Mouse (Mus musculus): ENCODE data around the gene Smpd2. TPM values are rescaled to one million over a fixed set of nuclear protein-coding genes. Genes with fewer than 3 reads are reported as not detected.

Gene Smpd2
- polyA plus RNA-seq (2012; rRNA removed): 6.3 and 7.1 TPM in 2 replicates

GRCm38 (mm10) chr10:41489708-41490517 is at the start of gene Smpd2, which contains the start of gene Ppil6:
Gene Smpd2 (minus strand): TSS chr10:41490369.
Gene Ppil6 (plus strand): TSS chr10:41490439.

DNA sequence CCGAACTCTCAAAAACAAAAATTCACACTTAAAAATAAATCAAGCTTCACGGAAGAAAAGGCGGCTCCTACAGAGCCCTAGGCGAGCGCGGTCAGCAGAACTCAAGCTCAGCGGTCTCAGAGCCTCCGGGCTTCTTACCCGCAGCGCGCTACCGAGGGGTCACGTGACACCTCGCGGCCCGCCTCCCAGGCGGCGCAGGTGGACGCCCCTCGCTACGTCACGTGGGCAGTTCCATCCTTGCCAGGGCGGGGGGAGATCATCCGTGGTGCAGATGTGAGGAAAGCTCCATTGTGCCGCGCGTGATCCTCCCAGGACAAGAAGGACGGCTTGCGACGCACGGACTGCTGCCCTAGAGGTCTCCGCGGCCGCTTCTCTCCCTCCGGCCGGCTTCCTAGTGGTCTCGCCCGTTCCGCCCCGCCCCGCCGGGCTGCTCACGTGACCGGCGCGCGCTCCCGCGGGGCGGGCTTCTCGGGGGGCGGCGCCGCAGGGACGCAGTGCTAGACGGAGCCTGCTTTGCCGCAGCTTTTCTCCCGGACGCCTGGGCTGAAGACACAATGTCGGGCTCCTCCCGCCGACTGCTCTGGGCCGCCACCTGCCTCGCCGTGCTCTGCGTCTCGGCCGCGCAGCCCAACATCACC is 28.9 kb upstream of the Smpd2 start, which contains the start of gene Cd164:
TSS of gene Cd164 (plus strand) at position 434 of the 638 bp plus-strand sequence.

GRCm38 (mm10) chr10:41476171-41477017 is 13.8 kb downstream of the Smpd2 start, which contains the start of gene Mical1:
Gene Mical1 (plus strand): TSS chr10:41476314.

DNA sequence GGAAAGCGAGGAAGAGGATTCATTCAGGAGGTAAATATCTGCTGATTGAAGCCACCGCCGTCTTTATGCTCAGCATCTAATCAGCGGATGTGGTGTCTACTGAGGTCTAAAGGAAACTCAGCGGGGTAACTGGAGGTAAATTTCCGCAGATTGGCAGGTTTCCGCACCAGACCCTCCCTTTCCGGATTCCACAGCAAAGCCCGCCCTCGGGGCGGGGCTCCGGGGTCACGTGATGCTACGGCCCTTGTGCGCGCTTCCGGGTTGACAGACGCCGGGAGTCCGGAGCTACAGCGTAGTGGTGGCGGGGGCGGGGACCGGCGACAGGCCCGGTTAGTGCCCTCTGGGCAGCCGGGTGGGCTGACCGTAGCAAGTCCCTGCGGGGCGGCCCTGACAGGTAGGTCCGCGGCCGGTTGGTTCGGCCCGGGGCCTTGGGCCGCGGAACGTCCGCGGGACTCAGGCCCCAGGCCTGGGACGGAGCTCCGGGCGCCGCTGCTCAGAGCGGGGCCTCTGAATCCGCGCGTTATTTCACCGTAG is 40.0 kb downstream of the Smpd2 start, which contains the start of gene Zbtb24:
TSS of gene Zbtb24 (plus strand) at position 247 of the 534 bp plus-strand sequence.

Other genes with a start within 250 kb of the Smpd2 start
- gene Fig4, start 187.1 kb downstream of the Smpd2 start, polyA plus RNA-seq (2012; rRNA removed): 4.3 and 5.2 TPM in 2 replicates
- not detected in 2 replicates for gene Ak9, start 186.4 kb downstream of the Smpd2 start, polyA plus RNA-seq (2012; rRNA removed)
- gene Zbtb24, start 40.0 kb downstream of the Smpd2 start, polyA plus RNA-seq (2012; rRNA removed): 3.7 and 4.2 TPM in 2 replicates
- 2.8 and 3.1 TPM in 2 replicates for gene Mical1, start 14.1 kb downstream of the Smpd2 start, polyA plus RNA-seq (2012; rRNA removed)
- gene Ppil6, start 70 bp upstream of the Smpd2 start, polyA plus RNA-seq (2012; rRNA removed): 0.05 TPM in 1 of 2 replicates, not detected in the other
- 27.7 and 32.9 TPM in 2 replicates for gene Cd164, start 29.0 kb upstream of the Smpd2 start, polyA plus RNA-seq (2012; rRNA removed)
- gene Ccdc162, start 226.3 kb upstream of the Smpd2 start, polyA plus RNA-seq (2012; rRNA removed): 0.06 and 0.08 TPM in 2 replicates

Measured in liver, embryonic 14 days (tissue).